Mouse (Mus musculus): ENCODE results near the gene Nub1.
A peak's percentile ranks its signal among the peaks of the same experiment; 100 is the strongest.

The Nub1 gene

DNA sequence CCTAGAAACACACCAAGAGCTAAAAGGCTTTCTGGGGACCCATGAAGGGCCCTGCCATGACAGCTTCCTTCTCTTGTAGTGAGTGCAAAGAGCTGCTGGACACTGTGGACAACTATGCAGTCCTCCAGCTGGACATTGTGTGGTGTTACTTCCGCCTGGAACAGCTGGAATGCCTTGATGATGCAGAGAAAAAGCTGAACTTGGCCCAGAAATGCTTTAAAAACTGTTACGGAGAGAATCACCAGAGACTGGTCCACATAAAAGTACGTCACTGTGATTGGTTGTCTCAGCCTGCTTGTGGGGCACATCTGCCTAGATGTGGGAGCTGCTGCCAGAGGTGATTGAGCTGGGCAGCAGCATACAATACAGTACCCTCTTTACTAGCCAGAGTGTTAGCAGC lies 15.9 kb downstream of the Nub1 start:
- no peak for DNase-seq (ENCODE audit: low read depth, low spot score)

DNA sequence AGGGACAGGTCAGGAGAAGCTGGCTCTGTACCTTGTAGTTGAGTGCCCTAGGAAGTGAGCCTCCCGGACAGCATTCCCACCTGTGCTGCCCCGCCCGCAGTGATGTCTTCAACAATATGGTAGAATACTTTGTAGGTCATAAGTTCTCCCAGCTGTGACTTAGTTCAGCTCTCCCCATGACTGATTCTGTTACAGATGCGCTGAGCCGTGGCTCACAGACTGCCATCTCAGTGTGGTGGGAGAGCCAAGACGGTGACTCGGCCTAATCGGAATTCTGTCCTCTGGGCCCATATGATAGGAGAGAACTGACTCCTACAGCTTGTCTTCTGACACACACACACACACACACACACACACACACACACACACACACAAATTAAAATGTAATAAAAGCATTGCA lies 19.3 kb downstream of the Nub1 start:
- DNase-seq (ENCODE audit: low read depth, low spot score), result no peak

DNA sequence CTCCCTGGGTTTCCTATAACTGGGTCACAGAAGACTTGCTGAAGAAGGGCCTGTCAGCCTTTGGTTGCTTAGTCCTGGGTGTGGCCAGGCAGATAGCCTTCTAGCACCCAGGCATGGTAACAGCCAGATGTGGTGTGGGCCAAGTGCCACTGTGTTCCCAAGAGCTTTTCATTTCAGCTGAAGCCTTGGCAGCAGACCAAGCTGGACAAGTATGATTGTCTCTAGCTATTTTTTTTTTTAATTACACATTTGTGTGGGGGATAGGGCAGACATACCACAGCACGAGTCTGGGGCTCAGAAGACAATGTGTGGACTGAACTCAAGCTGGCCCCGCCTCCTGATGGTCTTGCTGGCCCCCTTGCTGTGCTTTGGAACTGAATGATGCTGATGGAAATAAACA lies 24.6 kb downstream of the Nub1 start:
- no peak for DNase-seq (ENCODE audit: low read depth, low spot score)

DNA sequence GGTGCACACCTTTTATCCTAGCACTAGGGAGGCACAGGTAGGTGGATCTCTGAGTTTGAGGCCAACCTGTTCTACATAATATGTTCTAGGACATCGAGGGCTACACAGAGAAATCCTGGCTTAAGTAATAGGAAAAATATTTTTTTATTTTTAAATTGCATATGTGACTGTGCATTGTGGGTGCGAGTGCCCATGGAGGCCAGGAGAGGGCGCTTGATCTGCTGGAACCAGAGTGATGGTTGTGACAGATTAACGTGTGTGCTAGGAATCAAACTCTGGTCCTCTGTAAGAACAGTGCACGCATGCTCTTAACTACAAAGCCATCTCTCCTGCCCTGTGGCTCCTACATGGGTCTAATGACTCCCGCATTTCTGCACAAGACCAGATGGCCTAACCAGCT lies 26.3 kb downstream of the Nub1 start:
- DNase-seq (ENCODE audit: low read depth, low spot score), result peak; percentile 15

DNA sequence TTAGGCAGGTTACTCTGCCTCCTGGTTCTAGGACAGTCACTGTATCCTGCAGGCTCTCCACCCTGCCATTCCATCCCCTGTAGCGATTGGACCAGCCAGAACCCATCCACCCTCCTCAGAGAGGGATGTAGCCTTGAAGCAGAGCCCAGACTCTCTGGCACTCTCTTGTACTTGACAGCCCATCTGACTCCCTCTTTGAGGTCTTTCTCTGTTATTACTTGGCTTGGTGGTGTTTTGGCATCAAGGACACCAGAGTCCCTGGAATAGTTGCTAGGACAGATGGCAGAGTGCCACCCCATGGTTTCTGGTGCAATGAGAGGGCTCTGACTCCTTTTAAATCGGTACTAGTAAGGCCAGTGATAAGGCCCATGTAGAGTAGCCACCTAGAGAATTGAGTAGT lies 27.9 kb downstream of the Nub1 start:
- no peak for DNase-seq (ENCODE audit: low read depth, low spot score)

DNA sequence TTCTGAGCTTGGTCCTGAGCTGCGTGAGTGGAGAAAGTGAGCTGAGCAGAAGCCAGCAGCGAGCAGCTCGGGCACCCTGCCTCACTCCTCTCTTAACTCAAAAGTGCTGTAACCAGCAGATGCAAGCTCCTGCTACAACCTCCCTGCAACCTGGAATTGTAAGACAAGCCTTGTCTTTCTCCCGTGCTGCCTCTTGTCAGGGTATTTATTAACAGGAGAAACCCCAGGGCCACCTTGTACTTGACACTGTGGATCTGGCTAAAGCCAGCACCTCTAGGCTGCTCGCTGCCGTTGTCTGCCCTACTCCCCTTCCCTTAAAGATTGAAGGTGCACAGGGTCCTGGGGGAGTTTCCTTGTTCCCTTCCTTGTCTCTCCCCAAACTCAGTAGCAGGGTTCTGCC lies 28.7 kb downstream of the Nub1 start:
- DNase-seq (ENCODE audit: low read depth, low spot score), result no peak

DNA sequence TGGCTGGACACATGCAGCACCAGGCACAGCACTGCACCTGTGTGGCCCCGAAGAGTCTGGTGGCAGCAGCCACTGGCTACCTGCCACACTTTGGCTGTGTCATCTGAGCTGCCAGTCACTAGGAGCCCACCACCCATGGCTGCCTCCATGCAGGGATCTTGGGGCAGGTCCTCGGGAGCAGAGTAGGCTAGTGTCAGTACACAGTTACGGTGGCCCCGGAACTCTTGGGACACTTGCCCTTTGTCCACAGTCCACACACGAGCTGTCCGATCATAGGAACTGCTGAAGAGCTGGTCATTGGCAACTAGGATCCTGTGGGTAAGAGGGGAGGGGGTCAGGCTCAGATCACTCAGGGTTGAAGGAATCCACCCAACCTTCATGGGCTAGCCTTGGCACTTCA lies 32.7 kb downstream of the Nub1 start:
- no peak for DNase-seq (ENCODE audit: low read depth, low spot score)

DNA sequence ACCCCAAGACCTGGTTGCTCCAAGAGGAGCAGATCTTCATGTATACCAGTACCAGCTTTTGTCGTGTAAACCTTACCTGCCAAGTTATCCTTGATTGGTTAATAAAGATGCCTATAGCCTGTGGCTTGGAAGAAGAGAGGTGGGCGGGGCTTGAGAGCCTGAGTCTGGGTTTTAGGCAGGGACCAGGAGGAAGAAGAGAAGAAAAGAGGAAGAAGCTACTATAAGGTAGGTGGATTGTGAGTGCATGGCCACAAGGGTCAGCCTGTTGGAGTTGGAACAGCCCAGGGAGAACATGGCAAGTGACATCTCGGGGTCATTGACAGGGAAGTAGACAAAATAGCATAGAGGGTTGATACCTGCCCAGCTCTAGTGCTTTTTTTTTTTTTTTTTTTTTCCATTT lies 34.5 kb downstream of the Nub1 start:
- no peak for DNase-seq (ENCODE audit: low read depth, low spot score)

DNA sequence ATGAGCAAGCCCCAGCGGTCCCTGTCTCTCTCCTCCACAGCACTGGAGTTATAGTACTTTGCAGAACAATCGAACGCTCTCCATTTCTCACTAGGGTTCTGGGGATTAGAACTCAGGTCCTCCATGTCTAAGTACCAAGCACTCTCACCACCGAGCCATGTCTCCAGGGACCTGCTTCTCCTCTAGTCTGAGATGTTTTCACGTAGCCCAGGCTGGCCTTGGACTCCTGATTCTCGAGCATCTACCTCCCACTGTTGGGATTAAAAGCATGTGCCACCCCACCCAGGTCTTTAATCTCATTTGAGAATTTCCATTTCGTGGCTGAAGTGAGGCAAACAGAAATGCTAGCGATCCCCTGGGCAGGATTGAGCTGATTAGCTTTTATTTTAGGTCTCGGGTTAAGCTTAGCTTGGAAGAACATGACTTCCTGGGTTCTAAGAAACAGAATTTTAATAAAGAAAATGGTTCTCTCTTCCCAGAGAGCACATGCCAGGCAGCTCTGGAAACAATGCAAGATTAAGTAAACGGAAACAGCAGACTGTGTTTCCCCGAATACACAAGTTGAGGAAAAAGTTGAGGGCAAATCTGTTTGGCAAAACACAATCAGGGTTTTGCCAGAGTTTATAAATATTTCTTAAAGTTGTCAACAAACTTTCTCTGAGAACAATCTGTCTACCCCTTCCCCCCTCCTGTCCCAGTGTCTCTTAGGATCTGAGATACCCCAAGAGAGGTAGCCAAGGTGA lies 38.4 kb downstream of the Nub1 start:
- no peak for DNase-seq (ENCODE audit: low read depth, low spot score)

DNA sequence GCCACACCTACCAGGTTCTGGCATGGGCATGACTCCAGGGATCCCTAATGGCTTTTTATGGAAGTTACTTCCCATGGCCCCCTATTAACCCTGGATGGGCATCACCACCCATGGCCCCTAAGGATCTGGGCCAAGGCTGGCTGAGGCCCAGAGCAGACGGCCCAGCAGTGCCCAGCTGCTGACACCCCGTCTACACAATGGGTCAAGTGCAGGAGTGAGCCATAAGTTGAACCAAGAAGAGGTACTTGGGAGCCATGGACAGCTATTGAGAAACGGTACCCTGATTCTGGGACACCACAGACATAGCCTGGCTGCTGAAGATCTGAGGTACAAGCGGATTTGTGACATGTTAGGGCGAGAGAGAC lies 38.9 kb downstream of the Nub1 start:
- DNase-seq (ENCODE audit: low read depth, low spot score), result no peak

DNA sequence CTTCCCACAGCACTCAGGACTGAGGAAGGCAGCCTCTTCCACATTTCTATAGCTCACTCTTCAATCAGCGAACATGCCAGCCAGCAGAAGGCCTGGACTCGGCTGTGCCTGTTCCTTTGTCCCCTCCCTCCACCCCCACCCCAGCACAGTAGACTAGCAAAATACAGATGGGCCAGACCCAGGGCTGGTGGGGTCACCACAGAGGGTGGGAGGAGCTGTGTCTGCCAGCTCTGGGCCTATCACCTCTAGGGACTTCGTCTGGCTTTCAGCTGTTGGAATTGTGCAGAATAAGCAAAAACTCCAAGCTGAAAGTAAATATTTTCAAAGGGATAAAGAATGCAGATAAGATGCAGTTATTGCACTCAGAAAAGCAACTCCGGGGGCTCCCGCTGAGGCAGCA lies 39.5 kb downstream of the Nub1 start:
- no peak for DNase-seq (ENCODE audit: low read depth, low spot score)

DNA sequence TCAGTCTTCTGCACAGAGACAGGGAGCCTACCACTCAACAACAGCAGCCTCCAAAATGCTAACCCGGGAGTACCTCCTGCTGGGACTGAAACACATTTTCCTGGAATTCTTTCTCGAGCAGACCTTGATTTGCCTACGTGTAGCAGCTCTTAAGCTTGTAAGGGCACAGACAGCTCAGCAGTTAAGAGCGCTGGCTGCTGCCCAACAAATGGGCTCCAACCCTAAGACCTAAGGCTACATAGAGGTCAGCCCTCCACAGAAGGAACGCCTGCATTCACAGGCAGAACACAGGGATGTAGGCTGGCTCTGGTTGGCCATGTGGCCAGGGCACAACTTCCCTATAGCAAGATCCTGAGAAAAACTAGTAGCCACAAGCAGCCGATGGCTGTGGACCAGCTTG lies 40.6 kb downstream of the Nub1 start:
- no peak for DNase-seq (ENCODE audit: low read depth, low spot score)

DNA sequence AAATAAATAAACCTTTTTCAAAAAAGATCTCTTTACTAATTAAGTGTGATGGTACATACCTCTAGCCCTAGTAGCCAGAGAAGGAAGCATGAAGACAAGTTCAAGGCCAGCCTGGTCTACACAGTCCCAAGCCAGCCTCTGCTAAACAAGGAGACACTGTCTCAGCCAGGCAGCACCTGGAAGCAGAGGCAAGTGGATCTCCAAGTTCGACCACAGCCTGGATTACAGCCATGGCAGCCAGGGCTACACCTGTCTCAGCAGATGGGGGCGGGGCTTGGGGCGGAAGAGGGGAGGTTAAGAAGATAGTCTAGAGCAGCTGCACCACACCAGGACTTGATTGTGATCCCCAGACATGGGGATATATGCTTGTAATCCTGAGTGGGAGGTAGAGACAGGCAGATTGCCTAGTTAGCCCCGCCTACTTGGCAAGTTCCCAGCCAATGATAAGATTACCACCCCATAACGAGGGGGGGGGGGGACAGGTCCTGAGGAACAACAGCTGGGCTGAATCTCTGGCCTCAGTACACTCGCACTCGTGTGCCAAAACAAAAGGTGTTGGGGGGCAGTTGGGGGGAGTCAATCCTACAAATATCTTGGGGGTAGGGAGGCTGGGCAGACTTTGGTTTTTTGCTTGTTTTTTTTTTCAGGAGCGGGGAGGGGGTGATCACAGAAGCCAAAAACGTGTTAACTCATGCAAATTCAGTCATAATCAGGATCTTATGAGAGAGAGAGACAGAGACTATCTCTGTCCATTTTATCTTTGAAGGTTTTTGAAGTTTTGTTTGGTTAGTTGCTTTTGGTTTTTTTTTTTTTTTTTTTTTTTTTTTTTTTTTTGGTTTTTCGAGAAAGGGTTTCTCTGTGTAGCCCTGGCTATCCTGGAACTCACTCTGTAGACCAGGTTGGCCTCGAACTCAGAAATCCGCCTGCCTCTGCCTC lies 41.8 kb downstream of the Nub1 start:
- DNase-seq (ENCODE audit: low read depth, low spot score), result peak; percentile 29

DNA sequence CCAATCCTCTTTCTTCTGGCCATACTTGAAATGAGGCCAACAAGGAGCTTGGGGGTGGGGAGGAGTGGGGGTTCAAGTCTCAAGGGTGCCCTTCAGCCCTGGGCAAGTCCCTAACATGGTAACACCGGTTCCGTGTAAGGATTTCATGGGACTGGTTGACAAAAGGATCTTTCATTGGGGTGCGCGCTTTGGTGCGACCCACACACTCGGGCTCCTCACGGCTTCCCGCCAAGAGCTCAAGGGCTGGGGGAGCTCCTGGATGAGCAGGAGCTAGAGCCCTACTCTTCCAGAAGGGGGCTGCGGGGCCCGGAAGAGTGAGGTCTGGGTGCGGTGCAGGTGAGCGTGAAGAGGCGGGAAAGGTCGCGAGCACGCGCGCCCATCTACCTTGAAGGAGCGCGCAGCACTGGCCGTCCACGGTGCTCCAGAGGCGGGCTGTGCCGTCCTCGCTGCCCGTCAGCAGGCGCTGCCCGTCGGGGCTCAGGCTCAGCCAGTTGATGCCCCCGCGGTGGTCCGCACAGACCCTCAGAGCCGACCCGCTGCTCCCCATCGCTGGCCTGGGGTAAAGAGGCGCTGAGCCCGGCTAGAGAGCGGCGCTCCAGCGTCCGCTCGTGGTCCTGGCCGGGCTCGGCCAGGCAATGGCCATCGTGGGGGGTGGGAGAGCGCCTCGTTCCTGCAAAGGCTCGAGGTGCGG lies 44.6 kb downstream of the Nub1 start:
- no peak for DNase-seq (ENCODE audit: low read depth, low spot score)

DNA sequence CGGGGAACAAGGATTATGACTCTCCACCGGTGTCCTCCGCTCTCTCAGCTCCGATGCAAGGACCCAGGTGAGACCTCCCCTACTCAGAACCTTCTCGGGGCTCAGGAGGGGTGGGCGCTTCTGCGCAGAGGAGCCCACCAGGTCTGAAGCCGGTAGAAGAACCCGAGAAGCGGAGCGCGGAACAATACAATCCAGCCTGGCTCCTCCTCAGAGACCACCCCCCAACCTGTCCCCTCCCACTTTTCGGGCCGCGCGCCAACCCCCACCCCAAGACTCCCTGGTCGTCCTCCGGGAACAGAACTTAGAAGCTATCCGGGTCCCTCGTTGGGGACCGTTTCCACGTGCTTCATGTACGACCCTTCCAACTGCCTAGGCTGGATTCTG lies 45.1 kb downstream of the Nub1 start, which contains the start of gene Wdr86:
Wdr86 (minus strand) TSS at position 240 of the 384 bp plus-strand sequence.
- DNase-seq (ENCODE audit: low read depth, low spot score), result no peak

DNA sequence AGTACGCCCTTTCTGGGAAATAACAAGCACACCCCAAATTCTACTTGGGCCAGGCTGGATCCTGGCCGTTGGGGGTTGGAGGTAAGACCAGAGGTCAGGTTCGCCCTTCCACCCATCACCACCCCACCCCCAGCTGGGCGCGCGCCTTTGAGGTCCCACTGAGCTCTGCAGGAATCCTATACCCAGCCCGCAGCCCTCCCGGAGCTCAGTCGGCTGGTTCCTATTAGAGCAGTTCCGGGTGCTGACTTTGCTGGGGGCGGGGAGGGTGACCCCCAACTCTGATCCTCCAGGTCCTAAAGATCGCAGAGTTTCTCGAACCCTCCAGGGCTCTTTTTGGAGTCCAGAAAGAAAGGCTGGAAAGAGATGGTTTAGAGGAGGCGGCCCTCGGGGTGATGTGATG lies 45.7 kb downstream of the Nub1 start:
- no peak for DNase-seq (ENCODE audit: low read depth, low spot score)

DNA sequence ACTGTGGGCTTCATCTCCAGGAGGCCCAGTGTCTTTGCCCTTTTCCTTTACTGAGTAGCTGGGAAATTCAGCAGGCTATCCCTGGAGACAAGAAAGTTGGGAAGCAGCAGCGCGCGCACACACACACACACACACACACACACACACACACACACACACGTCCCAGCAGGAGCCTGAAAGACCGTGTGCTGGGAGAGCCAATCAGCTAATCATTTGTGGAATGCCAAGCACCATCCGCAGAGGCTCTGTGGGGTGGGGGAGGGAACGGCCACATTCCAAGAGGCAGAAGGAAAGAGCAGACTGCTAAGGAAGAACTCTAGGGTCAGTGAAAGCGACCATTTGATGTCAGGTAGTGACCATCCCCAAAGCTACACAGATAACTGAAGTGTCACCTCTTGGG lies 47.8 kb downstream of the Nub1 start:
- no peak for DNase-seq (ENCODE audit: low read depth, low spot score)

DNA sequence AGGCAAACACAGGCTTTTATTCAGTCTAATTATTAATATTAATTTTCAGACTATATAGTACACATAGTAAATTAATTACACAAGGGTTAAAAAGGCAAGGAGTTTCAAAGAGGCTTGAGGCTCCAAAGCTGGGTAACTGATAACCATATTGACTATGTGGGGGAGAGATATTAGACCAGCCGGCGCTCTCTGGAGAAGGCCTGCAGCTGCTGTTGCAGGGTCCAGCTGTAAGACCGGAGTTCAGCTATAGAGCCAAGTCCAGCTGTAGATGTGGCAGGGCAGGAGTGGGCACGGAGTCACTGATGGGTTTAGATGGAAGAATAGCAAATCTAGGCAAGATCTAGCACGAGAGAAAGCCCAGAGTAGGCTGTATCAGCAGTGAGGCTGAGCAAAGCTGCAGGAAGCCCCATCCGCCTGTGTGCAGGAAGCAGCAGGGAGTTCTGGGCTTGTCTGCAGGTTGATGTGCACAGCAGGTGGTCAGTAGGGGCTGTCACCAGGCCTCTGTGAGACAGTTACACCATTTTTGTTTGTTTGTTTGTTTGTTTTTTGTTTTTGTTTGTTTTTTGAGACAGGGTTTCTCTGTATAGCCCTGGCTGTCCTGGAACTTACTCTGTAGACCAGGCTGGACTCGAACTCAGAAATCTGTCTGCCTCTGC lies 48.6 kb downstream of the Nub1 start:
- DNase-seq (ENCODE audit: low read depth, low spot score), result no peak

DNA sequence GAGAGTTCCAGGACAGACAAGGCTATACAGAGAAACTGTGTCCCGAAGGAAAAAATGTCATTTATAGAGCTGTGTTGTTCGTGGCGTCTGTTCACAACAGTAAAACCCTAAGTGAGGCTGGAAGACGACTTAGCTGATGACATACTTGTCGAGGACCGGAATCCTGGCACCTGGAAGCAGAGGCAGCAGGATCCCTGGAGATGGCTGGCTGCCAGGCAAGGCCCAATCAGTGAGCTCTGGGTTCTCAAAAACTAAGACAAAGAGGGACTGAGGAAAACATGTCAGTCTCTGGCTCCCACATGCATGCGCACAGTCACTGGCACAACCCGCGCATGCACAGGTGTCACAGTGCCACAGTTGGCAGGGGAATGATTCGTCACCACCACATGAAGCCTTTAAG lies 52.3 kb downstream of the Nub1 start:
- DNase-seq (ENCODE audit: low read depth, low spot score), result no peak

DNA sequence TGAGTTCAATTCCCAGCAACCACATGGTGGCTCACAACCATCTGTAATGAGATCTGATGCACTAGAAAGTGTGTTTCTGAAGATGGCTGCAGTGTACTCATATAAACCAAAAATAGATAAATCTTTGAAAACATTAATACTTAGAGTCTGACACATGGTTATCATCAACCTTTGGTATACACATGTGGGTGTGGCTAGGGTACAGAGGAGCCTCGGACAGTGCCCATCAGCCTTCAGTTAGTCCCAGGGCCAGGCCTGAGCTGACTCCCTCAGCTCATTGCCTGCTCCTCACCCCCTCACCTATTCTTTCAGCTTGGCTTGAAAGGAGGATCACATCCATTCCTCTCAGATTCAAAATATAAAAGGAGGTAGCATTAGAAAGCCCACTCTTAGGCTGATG lies 53.2 kb downstream of the Nub1 start:
- no peak for DNase-seq (ENCODE audit: low read depth, low spot score)

DNA sequence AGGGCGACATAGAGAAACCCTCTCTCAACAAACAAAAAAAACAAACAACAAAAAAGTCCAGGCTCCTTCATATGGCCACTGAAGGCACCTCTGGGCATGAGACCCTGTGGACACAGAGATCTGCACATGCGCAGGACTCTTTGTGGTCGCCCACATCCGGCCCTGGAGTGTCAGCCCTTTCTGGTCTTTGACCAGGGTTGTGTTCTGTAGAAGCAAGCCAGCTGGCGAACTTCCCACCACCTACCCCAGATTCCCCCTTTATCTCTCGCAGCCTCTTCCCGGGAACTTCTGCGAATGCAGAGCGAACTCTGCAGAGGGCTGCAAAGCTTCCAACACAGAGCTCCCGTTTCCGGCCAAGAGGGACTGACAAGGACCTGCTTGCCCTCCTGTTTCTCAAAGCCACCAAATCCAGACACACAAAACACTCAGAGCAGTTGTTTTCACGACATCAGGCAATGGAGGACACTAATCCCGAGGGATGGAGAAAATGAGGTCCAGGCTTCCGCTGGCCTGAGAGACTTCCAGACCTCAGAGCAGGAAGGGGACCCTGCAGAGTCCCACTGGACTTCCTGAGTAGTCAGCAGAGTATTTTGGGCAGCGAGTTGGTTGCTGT lies 53.9 kb downstream of the Nub1 start:
- peak; percentile 61 for DNase-seq (ENCODE audit: low read depth, low spot score)

Data from CD4-positive, CD25-positive, alpha-beta regulatory T cell, adult 2 months (primary cell).